Mouse (Mus musculus): ENCODE data around the gene Gp9. TPM values are rescaled to one million over a fixed set of nuclear protein-coding genes. Genes with fewer than 3 reads are reported as not detected.

The Gp9 gene
- polyA plus RNA-seq (2012; rRNA removed), result 1.2 and 2.6 TPM in 2 replicates

DNA sequence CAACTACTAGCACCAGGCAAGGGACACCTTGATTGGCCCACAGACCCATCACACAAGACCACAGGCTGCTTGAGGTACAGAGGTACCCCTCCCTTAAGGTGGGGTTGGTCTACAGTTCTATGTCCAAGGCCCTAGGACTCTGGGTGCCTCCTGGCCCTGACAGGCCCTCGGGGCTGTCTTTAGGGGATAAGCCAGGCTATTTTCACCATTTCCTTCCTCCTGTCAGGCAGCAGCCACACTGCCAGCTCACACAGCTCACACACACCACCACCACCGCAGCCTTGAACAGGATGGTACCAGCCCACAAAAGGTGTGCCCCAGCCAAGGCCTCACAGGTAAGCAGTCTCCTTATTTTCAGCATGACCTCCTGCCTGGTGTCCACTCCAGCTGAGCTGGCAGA, at the start of gene Gp9:
Gene Gp9 (plus strand): TSS at position 231 of the 400 bp plus-strand sequence.
- H3K36me3 ChIP-seq (ENCODE audit: control insufficient read depth, insufficient read depth, low read length), result no peaks in the 10 kb centered on the region
- no peaks in the 10 kb centered on the region for H3K27me3 ChIP-seq (ENCODE audit: control insufficient read depth, insufficient read depth, low read length)
- no peak for DNase-seq
- no peak for TF ChIP-seq CTCF (IDR thresholded peaks at IDR 0.05; ENCODE audit: borderline replicate concordance, control insufficient read depth, extremely low read depth, insufficient read depth, low read length, poor library complexity)
- no peak for TF ChIP-seq POLR2A (IDR thresholded peaks at IDR 0.05; ENCODE audit: control insufficient read depth, extremely low read depth, insufficient read depth, low read length, poor library complexity)
- no peak within 1 kb of the TSS for H3K27ac ChIP-seq (ENCODE audit: control insufficient read depth, insufficient read depth, low read length)
- H3K4me1 ChIP-seq (replicated peaks; ENCODE audit: control insufficient read depth, insufficient read depth, low read length), result no peaks in the 10 kb centered on the region
- no peak within 1 kb of the TSS for H3K4me3 ChIP-seq (ENCODE audit: control insufficient read depth, insufficient read depth, low read length)
- 4% methylated on average over 2 of the region's 2 CpGs for WGBS

- no peak overlapping the region for H3K4me3 ChIP-seq (ENCODE audit: control insufficient read depth, insufficient read depth, low read length)
- DNase-seq, result no peak
- no peak for TF ChIP-seq POLR2A (IDR thresholded peaks at IDR 0.05; ENCODE audit: control insufficient read depth, extremely low read depth, insufficient read depth, low read length, poor library complexity)
- TF ChIP-seq CTCF (IDR thresholded peaks at IDR 0.05; ENCODE audit: borderline replicate concordance, control insufficient read depth, extremely low read depth, insufficient read depth, low read length, poor library complexity), result no peak
- peaks cover 9% of the 10 kb centered on the region; the same call in 1 of the 2 replicates for H3K4me1 ChIP-seq (replicated peaks; ENCODE audit: control insufficient read depth, insufficient read depth, low read length)
- WGBS, result 18% methylated on average over 3 of the region's 3 CpGs
- H3K36me3 ChIP-seq (ENCODE audit: control insufficient read depth, insufficient read depth, low read length), result no peaks in the 10 kb centered on the region
- H3K27me3 ChIP-seq (ENCODE audit: control insufficient read depth, insufficient read depth, low read length), result peaks cover 19% of the 10 kb centered on the region; the same call in 1 of the 2 replicates
- no peak overlapping the region for H3K27ac ChIP-seq (ENCODE audit: control insufficient read depth, insufficient read depth, low read length)
Observed at GRCm38 (mm10) chr6:87728102-87728501, 49.8 kb upstream of the Gp9 start.

- Histone ChIP-seq H3K36me3 (ENCODE audit: control insufficient read depth, insufficient read depth, low read length) (no peaks in the 10 kb centered on the region), H3K4me3 (ENCODE audit: control insufficient read depth, insufficient read depth, low read length) (no peak overlapping the region), H3K4me1 (replicated peaks; ENCODE audit: control insufficient read depth, insufficient read depth, low read length) (peaks cover 5% of the 10 kb centered on the region; the same call in 1 of the 2 replicates), H3K27ac (ENCODE audit: control insufficient read depth, insufficient read depth, low read length) (no peak overlapping the region), H3K27me3 (ENCODE audit: control insufficient read depth, insufficient read depth, low read length) (peaks cover 19% of the 10 kb centered on the region; the same call in 1 of the 2 replicates)
- TF ChIP-seq CTCF (IDR thresholded peaks at IDR 0.05; ENCODE audit: borderline replicate concordance, control insufficient read depth, extremely low read depth, insufficient read depth, low read length, poor library complexity) (no peak), POLR2A (IDR thresholded peaks at IDR 0.05; ENCODE audit: control insufficient read depth, extremely low read depth, insufficient read depth, low read length, poor library complexity) (no peak)
- 54% methylated on average over 13 of the region's 13 CpGs for WGBS
- no peak for DNase-seq
Observed at GRCm38 (mm10) chr6:87730141-87730540, 47.7 kb upstream of the Gp9 start.

- 2% methylated on average over 85 of the region's 90 CpGs for WGBS
- Histone ChIP-seq H3K36me3 (ENCODE audit: control insufficient read depth, insufficient read depth, low read length) (no peaks in the 10 kb centered on the region), H3K27ac (ENCODE audit: control insufficient read depth, insufficient read depth, low read length) (no peak within 1 kb of the TSS), H3K4me3 (ENCODE audit: control insufficient read depth, insufficient read depth, low read length) (0 out of 2 replicates have a peak within 1 kb of the TSS, but pooled peaks have one; percentile 9), H3K27me3 (ENCODE audit: control insufficient read depth, insufficient read depth, low read length) (peaks cover 19% of the 10 kb centered on the region; the same call in 1 of the 2 replicates), H3K4me1 (replicated peaks; ENCODE audit: control insufficient read depth, insufficient read depth, low read length) (peaks cover 5% of the 10 kb centered on the region; the same call in 1 of the 2 replicates)
- TF ChIP-seq CTCF (IDR thresholded peaks at IDR 0.05; ENCODE audit: borderline replicate concordance, control insufficient read depth, extremely low read depth, insufficient read depth, low read length, poor library complexity) (no peak), POLR2A (IDR thresholded peaks at IDR 0.05; ENCODE audit: control insufficient read depth, extremely low read depth, insufficient read depth, low read length, poor library complexity) (no peak)
- DNase-seq, result no peak
Observed at GRCm38 (mm10) chr6:87730591-87731462, 47.0 kb upstream of the Gp9 start, which contains the start of gene Efcc1. Efcc1 (plus strand) TSS chr6:87730869.

GRCm38 (mm10) chr6:87731463-87732095, 46.3 kb upstream of the Gp9 start:
- Histone ChIP-seq H3K27me3 (ENCODE audit: control insufficient read depth, insufficient read depth, low read length) (peaks cover 19% of the 10 kb centered on the region; the same call in 1 of the 2 replicates), H3K27ac (ENCODE audit: control insufficient read depth, insufficient read depth, low read length) (no peak overlapping the region), H3K4me1 (replicated peaks; ENCODE audit: control insufficient read depth, insufficient read depth, low read length) (peaks cover 5% of the 10 kb centered on the region; the same call in 1 of the 2 replicates), H3K36me3 (ENCODE audit: control insufficient read depth, insufficient read depth, low read length) (no peaks in the 10 kb centered on the region), H3K4me3 (ENCODE audit: control insufficient read depth, insufficient read depth, low read length) (no peak overlapping the region)
- no peak for TF ChIP-seq CTCF (IDR thresholded peaks at IDR 0.05; ENCODE audit: borderline replicate concordance, control insufficient read depth, extremely low read depth, insufficient read depth, low read length, poor library complexity)
- TF ChIP-seq POLR2A (IDR thresholded peaks at IDR 0.05; ENCODE audit: control insufficient read depth, extremely low read depth, insufficient read depth, low read length, poor library complexity), result no peak
- WGBS, result 8% methylated on average over 19 of the region's 19 CpGs
- DNase-seq, result no peak

Measured in thymus, adult 2 months (tissue).